Mouse (Mus musculus) WW6 (cell line): ENCODE data around the gene Ankrd13d.

Experiments used
- DNase-seq: peaks from one replicate; pipeline ENCODE4 v3.0.0-alpha.2; 2013; ENCODE audit warnings: low read depth, low spot score

The Ankrd13d gene

GRCm38 (mm10) chr19:4227894-4228678 lies 54.9 kb downstream of the Ankrd13d start:
- DNase-seq = peak; percentile 61

- DNase-seq = no peak
These were observed 55.5 kb downstream of the Ankrd13d start for GRCm38 (mm10) chr19:4227446-4227845.

GRCm38 (mm10) chr19:4226779-4227178 lies 56.2 kb downstream of the Ankrd13d start:
- DNase-seq = no peak

GRCm38 (mm10) chr19:4222165-4222564 lies 60.8 kb downstream of the Ankrd13d start:
- no peak for DNase-seq

GRCm38 (mm10) chr19:4220957-4221743 lies 61.8 kb downstream of the Ankrd13d start:
- DNase-seq = no peak

GRCm38 (mm10) chr19:4220416-4220815 lies 62.5 kb downstream of the Ankrd13d start:
- no peak for DNase-seq
